Mouse (Mus musculus): ENCODE results near the gene Pitpnb.

The Pitpnb gene

GRCm38 (mm10) chr5:111421424-111421823 lies 90.9 kb downstream of the Pitpnb start:
- no peak for DNase-seq (ENCODE audit: low spot score in 2 of 2)

GRCm38 (mm10) chr5:111422058-111422800 lies 91.7 kb downstream of the Pitpnb start:
- no peak for DNase-seq (ENCODE audit: low spot score in 2 of 2)

- no peak for DNase-seq (ENCODE audit: low spot score in 2 of 2)
These were observed 92.4 kb downstream of the Pitpnb start for GRCm38 (mm10) chr5:111423011-111423410.

- DNase-seq (ENCODE audit: low spot score in 2 of 2) = no peak
These were observed 93.1 kb downstream of the Pitpnb start for GRCm38 (mm10) chr5:111423616-111424015.

DNA sequence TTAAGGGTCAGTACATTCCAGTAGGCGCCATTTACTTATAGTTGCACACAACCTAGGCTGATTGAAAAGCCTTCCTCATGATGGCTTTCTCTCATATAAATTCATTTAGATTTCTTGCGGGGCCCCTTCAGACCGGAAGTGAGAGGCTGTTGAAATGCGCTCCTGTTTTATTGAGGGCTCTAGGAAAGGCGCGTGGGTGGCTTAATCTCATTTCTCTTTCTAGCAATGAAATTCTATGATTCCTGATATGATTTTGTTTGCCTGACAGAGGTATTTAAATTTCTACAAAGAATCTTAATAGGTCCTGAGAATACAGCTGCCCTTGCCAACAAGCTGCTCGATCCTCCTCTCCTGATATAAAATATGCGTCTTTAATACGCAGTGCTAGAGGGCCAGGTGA lies 95.2 kb downstream of the Pitpnb start:
- DNase-seq (ENCODE audit: low spot score in 2 of 2) = no peak

GRCm38 (mm10) chr5:111426249-111426648 lies 95.7 kb downstream of the Pitpnb start:
- DNase-seq (ENCODE audit: low spot score in 2 of 2) = no peak

DNA sequence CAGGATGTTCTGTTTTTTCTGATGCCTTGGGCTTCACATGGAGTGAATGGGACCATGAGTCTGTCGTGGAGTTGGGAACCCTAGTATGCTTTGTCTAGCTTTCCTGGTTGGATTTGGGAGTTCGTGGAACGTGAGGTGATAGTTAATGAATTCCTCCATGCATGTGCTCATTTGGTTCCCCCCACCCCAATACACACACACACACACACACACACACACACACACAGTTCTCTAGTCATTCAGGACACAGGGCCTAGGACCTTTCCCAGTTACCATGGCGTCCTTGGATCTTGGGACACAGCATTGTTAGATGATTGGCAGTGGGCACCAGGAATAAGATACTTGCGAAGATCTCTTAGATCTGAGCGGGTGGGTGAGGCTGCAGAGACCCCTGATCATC lies 98.3 kb downstream of the Pitpnb start:
- DNase-seq (ENCODE audit: low spot score in 2 of 2) = no peak

DNA sequence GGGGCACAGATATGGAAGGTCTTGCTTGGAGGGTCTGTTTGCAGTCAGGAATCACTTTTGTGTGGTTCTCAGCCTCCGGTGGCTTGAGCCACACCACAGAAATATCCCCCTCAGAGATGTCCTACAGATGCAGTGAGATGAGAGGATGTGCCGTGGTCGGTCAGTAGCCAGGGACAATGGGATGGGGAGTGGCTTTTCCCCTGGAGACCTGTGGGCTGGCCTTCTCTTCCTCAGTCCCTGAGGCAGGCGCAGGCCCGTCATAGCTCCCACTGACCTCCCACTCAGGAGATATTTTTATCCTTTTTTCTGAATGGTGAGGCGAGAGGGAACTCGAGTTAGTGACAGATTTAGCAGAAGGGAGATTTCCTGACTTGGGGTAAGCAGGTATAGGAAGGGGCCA lies 99.2 kb downstream of the Pitpnb start:
- no peak for DNase-seq (ENCODE audit: low spot score in 2 of 2)

- DNase-seq (ENCODE audit: low spot score in 2 of 2) = no peak
These were observed 100.6 kb downstream of the Pitpnb start for GRCm38 (mm10) chr5:111431007-111431730.

DNA sequence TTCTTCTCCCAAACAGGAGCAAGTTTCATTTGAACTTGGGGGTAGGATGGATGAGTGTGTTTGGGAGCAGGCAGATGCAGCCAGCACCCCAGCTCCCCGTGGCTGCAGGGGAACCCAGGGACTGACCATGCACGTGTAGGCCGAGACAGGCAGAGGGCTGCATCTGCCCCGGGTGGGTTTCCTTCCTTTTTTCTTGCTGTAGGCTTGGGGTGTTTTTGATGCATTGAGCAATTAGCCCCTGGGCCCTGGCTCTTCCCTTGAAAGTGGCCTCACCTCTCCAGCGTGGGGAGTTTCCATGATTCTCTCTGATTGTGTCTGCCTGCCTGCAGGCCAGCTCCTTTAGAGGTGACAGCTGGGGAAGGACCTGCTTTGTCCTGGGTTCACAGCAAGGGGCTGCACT lies 102.3 kb downstream of the Pitpnb start:
- no peak for DNase-seq (ENCODE audit: low spot score in 2 of 2)

DNA sequence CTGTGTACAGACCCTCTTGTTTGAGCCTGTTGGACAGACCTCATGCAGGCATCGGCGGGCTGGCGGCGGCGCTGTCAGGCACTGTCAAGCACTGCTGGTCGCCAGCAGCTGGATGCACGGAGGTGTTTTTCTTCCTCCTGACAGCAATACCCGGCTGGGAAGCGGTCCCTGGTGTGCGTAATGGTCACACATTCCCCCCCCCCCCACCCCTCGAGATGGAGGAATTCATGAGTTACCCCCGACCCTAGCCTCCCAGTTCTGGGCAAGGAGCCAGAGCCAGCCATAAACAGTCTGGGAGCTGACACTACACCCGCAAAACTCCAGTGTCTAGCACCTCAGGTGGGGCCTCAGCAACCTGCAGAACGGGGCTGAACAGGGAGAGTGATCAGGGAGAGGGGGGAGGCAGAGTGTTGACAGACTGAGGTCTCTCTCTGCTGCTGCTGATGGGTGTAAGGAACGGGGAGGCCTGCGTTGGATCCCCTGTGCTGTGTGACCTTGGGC lies 103.8 kb downstream of the Pitpnb start:
- DNase-seq (ENCODE audit: low spot score in 2 of 2) = no peak

DNA sequence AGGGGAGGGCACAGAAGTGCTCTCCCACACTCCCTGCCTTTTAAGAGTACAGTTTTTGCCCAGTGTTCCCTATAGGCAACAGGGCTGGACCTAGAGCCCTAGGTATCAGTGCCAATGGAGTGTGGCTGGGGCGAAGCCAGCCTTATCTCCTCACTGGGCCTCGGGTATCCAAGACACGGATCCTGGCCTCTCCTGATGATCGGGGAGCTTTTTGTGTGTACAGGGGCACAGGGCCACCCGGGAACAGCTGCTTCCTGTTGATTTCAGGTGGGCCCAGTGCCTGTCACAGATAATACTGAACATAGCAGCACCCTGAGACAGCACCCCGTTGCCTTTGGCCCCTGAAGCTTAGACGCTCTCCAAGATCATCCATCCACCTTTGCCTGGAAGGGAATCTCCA lies 105.7 kb downstream of the Pitpnb start:
- DNase-seq (ENCODE audit: low spot score in 2 of 2) = no peak

GRCm38 (mm10) chr5:111437205-111437604 lies 106.6 kb downstream of the Pitpnb start:
- no peak for DNase-seq (ENCODE audit: low spot score in 2 of 2)
